Mouse (Mus musculus) olfactory bulb, adult 2 months (tissue): ENCODE results near the gene Fmo5. TPM values are rescaled to one million over a fixed set of nuclear protein-coding genes. Genes with fewer than 3 reads are reported as not detected.

Experiments used
- H3K27ac ChIP-seq: fragments of 200-500 bp; 2 replicates; pipeline ENCODE4 v1.5.1; 2012; ENCODE audit warnings: low read depth, low read length; ENCODE audit not compliant: insufficient read depth
- H3K4me1 ChIP-seq: fragments of 200-500 bp; 2 replicates; pipeline ENCODE4 v1.6.1; 2012; ENCODE audit warnings: low read length; ENCODE audit not compliant: control insufficient read depth, insufficient read depth
- H3K4me3 ChIP-seq: fragments of 200-500 bp; 2 replicates; pipeline ENCODE4 v1.5.1; 2012; ENCODE audit warnings: mild to moderate bottlenecking, low read depth, low read length, moderate library complexity; ENCODE audit not compliant: insufficient read depth
- CTCF ChIP-seq: fragments of 200-500 bp; IDR thresholded peaks from 2 replicates; pipeline ENCODE4 v1.5.1; 2012; ENCODE audit warnings: low read depth, mild to moderate bottlenecking, low read length, moderate library complexity; ENCODE audit not compliant: insufficient read depth
- POLR2A ChIP-seq: fragments of 200-500 bp; IDR thresholded peaks from 2 replicates; pipeline ENCODE4 v1.6.1; 2012; ENCODE audit warnings: mild to moderate bottlenecking, low read depth, low read length, moderate library complexity; ENCODE audit not compliant: insufficient read depth
- WGBS: fragments of 180-500 bp; shearing (Covaris S2); methylation state at CpG from one replicate; pipeline ENCODE4 v1.1.7; 2018; 5-methylcytosine and 5-hydroxymethylcytosine counted together
- polyA plus RNA-seq: library from polyadenylated mRNA; stranded (reverse); fragments of >200 nt; gene quantifications from 2 replicates; pipeline ENCODE4 v1.2.4, GENCODE M21; 2012; ENCODE audit warnings: low replicate concordance; ENCODE audit not compliant: missing spikeins, insufficient read depth, insufficient read length

Fmo5 gene
- polyA plus RNA-seq, 1 experiment, result not detected

DNA sequence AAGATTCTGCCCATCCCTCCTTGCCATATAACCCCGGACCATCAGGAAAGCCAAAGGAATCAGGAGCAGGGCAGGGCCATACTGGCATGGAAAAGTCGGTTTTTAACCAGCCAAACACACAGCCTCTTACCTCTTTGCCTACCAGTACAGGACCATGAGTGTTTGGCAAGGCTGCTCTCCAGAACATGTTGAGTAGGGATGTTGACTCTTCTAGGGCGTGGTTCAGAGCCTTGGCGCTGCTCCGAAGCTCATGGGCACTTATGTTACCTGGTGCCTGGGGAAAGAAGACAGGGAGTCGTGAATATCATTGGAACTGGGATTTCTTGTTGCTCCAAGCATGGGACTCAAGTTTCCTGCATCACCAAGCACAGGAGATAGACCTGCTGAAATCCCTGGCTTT is 65.2 kb downstream of the Fmo5 start:
- TF ChIP-seq POLR2A, result no peak
- no peak for TF ChIP-seq CTCF
- H3K4me1 ChIP-seq, result peaks cover 10% of the 10 kb centered on the region
- H3K27ac ChIP-seq, result no peak overlapping the region
- H3K4me3 ChIP-seq, result no peak overlapping the region
- WGBS, result 86% methylated on average over 6 of the region's 6 CpGs

DNA sequence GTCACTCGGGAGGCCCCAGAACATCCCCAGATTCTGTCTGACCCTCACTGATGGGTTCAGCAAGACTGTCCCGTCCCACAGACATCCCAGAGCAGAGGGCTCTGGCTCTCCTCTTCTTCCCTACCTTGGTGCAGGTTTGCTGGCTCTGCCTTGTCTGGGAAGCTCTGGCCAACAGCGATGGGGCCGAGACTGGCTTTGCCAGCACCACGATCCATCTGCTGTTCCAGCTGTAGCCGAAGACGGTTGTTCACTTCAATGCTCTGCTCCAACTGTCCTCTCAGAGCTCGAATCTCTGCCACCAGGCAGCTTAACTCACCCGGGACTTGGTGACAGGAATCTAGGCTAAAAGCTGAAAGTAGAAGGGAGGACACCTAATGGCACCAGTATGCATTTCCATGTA is 68.3 kb downstream of the Fmo5 start:
- H3K4me3 ChIP-seq, result no peak overlapping the region
- 86% methylated on average over 9 of the region's 9 CpGs for WGBS

DNA sequence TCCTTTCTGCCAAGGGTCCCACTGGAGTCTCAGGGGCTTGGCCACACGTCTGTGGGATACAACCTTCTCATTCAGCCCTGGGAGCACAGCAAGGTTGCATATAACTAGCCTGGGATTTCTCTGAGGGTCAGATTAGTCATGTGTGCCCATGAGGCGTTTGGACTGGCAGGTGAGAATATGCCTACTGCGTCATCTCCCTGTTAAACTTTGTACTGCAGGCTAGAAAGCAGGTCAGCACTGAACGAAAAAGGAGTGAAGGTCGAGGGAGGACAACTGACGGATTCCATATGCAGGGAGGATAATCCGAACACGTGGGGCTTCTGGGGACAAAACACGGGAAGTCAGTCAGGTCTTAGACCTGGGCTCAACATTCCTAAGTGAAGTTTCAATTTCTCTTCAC is 68.7 kb downstream of the Fmo5 start:
- H3K27ac ChIP-seq, result no peak overlapping the region
- WGBS, result 77% methylated on average over 9 of the region's 9 CpGs
- peaks cover under 1% of the 10 kb centered on the region; the same call in 1 of the 2 replicates for H3K4me1 ChIP-seq
- TF ChIP-seq POLR2A, result no peak
- no peak for TF ChIP-seq CTCF
- no peak overlapping the region for H3K4me3 ChIP-seq

More for the DNA sequence above, 68.3 kb downstream of the Fmo5 start:
- H3K4me1 ChIP-seq, result peaks cover 5% of the 10 kb centered on the region
- no peak overlapping the region for H3K27ac ChIP-seq
- TF ChIP-seq POLR2A (no peak), CTCF (no peak)

- Histone ChIP-seq H3K27ac (no peak overlapping the region), H3K4me1 (no peaks in the 10 kb centered on the region), H3K4me3 (no peak overlapping the region)
- no peak for TF ChIP-seq CTCF
- no peak for TF ChIP-seq POLR2A
- WGBS, result 56% methylated on average over 3 of the region's 3 CpGs
Observed at GRCm38 (mm10) chr3:97699061-97699460, 70.5 kb downstream of the Fmo5 start.

GRCm38 (mm10) chr3:97701198-97701597 is 72.6 kb downstream of the Fmo5 start:
- Histone ChIP-seq H3K27ac (no peak overlapping the region), H3K4me1 (no peaks in the 10 kb centered on the region), H3K4me3 (no peak overlapping the region)
- 66% methylated on average over 3 of the region's 3 CpGs for WGBS
- TF ChIP-seq CTCF (no peak), POLR2A (no peak)

GRCm38 (mm10) chr3:97702448-97703080 is 74.0 kb downstream of the Fmo5 start:
- Histone ChIP-seq H3K27ac (no peak overlapping the region), H3K4me1 (no peaks in the 10 kb centered on the region), H3K4me3 (no peak overlapping the region)
- TF ChIP-seq CTCF (no peak), POLR2A (no peak)
- WGBS, result 90% methylated on average over 11 of the region's 11 CpGs

Other genes starting within 250 kb of the Fmo5 start
- gene Olfr1402, start 206.8 kb upstream of the Fmo5 start, polyA plus RNA-seq, result not detected in 2 replicates
- gene Chd1l, start 18.6 kb upstream of the Fmo5 start, polyA plus RNA-seq, result not detected in 2 replicates
- gene Prkab2, start 29.4 kb downstream of the Fmo5 start, polyA plus RNA-seq, result not detected in 2 replicates
- not detected in 2 replicates for gene Gm17651, start 45.9 kb downstream of the Fmo5 start, polyA plus RNA-seq